Mouse (Mus musculus) intestine, embryonic 16.5 days (tissue): ENCODE results near the gene Trim2. TPM values are rescaled to one million over a fixed set of nuclear protein-coding genes. Genes with fewer than 3 reads are reported as not detected.

ENCODE experiments used
- ATAC-seq: fragments of 200-750 bp; cut with Nextera tagmentation; 2 replicates; pipeline ENCODE4 v1.8.0; 2017; ENCODE audit warnings: moderate TSS enrichment, moderate library complexity
- H3K27ac ChIP-seq: fragments of 300-500 bp; sonication (generic); 2 replicates; pipeline ENCODE4 v1.5.1; 2014; ENCODE audit warnings: mild to moderate bottlenecking, low read length
- H3K27me3 ChIP-seq: fragments of 300-500 bp; sonication (generic); replicated peaks from 2 replicates; pipeline ENCODE4 v1.6.1; 2014; ENCODE audit warnings: low read length, control low read depth, mixed read lengths; ENCODE audit not compliant: control insufficient read depth, insufficient read depth
- H3K36me3 ChIP-seq: fragments of 300-500 bp; sonication (generic); 2 replicates; pipeline ENCODE4 v1.6.1; 2014; ENCODE audit warnings: low read length, control low read depth; ENCODE audit not compliant: control insufficient read depth, insufficient read depth
- H3K4me1 ChIP-seq: fragments of 300-500 bp; sonication (generic); 2 replicates; pipeline ENCODE4 v1.6.1; 2014; ENCODE audit warnings: low read length, control low read depth, mixed read lengths; ENCODE audit not compliant: control insufficient read depth, insufficient read depth
- H3K4me2 ChIP-seq: fragments of 300-500 bp; sonication (generic); 2 replicates; pipeline ENCODE4 v1.6.1; 2014; ENCODE audit warnings: low read depth, low read length, control low read depth
- H3K4me3 ChIP-seq: fragments of 300-500 bp; sonication (generic); 2 replicates; pipeline ENCODE4 v1.5.1; 2014; ENCODE audit warnings: mild to moderate bottlenecking, low read length
- H3K9ac ChIP-seq: fragments of 300-500 bp; sonication (generic); 2 replicates; pipeline ENCODE4 v1.6.1; 2014; ENCODE audit warnings: low read depth, low read length
- H3K9me3 ChIP-seq: fragments of 300-500 bp; sonication (generic); 2 replicates; pipeline ENCODE4 v1.6.1; 2016; ENCODE audit warnings: low read length, control low read depth; ENCODE audit not compliant: control insufficient read depth
- WGBS: fragments of 180-500 bp; shearing (Covaris S2); extraction: QIAGEN DNeasy Blood & Tissue Kit; methylation state at CpG from one replicate; pipeline ENCODE4 v1.1.7; 2014; 5-methylcytosine and 5-hydroxymethylcytosine counted together
- polyA plus RNA-seq: library from polyadenylated mRNA; unstranded; fragments of >200 nt; fragmentation: Nextera tagmentation; extraction: Ambion mirVana; gene quantifications from 2 replicates; pipeline ENCODE4 v1.2.1, GENCODE M21; 2015

Gene Trim2
- polyA plus RNA-seq, 1 experiment from 2014 or later: 57.0 TPM

DNA sequence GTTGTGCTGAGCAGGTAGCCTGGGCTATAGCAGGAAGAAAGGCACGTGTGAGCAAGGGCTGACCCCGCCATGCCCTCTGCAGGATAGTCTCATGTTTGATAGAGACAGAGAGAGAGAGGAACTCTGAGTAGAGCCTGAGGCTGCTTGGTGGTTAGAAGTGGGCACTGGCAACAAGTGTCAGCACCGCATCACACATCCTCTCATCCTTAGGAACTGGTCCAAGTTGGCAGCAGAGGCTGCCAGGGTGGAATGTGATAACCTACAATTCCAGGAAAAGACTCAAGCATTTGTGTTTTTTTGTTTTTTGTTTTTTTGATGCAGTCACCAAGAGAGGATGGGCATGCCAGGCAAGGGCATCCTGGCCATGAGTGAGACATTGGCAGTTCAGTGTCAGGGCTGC, 8.5 kb downstream of the Trim2 start:
- WGBS: 59% methylated on average over 3 of the region's 3 CpGs
- Histone ChIP-seq H3K36me3 (no peaks in the 10 kb centered on the region), H3K27ac (no peak overlapping the region)

DNA sequence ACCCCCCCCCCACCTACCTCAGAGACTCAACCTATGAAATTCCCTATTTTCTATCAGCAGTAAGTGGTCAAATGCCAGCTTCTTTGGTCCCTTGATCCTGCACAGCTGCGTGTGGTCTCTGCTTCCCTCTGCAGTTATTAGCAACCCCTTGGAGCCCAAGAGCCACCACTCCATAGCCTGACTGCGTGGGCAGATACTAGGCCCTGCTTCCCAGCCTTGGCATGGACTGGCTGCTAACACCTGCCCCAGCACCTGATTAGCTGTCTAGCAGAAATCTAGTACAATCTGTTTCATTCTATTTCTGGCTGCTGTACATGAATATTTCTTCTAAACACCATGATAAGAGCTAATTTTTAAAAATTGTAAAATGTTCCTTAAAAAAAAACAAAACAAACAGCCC, 10.0 kb downstream of the Trim2 start:
- Histone ChIP-seq H3K4me1 (0 out of 2 replicates have a peak, but pooled peaks cover 5% of the 10 kb centered on the region), H3K9me3 (peaks cover 3% of the 10 kb centered on the region; the same call in 1 of the 2 replicates), H3K9ac (no peak overlapping the region), H3K27me3 (no peaks in the 10 kb centered on the region), H3K27ac (no peak overlapping the region), H3K36me3 (no peaks in the 10 kb centered on the region), H3K4me3 (no peak overlapping the region), H3K4me2 (no peak overlapping the region)
- ATAC-seq: no peak
- 59% methylated on average over 2 of the region's 2 CpGs for WGBS

More for the DNA sequence above, 8.5 kb downstream of the Trim2 start:
- Histone ChIP-seq H3K27me3 (no peaks in the 10 kb centered on the region), H3K9ac (no peak overlapping the region), H3K9me3 (peaks cover 3% of the 10 kb centered on the region; the same call in 1 of the 2 replicates), H3K4me3 (no peak overlapping the region), H3K4me1 (0 out of 2 replicates have a peak, but pooled peaks cover 5% of the 10 kb centered on the region), H3K4me2 (no peak overlapping the region)
- ATAC-seq: no peak

DNA sequence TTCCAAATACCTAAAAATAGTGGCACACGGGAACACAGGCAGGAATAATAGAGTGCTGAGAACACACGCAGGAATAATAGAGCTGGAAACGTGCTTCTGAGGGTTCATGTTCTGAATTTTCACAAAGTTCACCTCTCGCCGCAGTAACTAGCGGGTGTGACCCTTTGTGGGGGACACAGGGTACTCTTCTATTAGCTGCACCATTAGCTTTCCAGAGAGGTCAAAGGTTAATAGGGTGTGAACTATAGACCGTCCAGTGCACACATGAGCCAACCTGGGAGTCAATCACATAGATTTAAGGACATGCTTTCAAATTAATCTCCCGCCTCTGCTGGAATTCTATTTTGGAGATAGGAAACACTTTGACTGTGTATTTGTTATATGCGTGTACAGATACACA, 11.9 kb downstream of the Trim2 start:
- Histone ChIP-seq H3K4me3 (no peak overlapping the region), H3K27ac (peak overlapping the region; percentile 21; the same call in 1 of the 2 replicates), H3K4me2 (no peak overlapping the region), H3K36me3 (no peaks in the 10 kb centered on the region), H3K9me3 (peaks cover 3% of the 10 kb centered on the region; the same call in 1 of the 2 replicates), H3K9ac (no peak overlapping the region), H3K4me1 (0 out of 2 replicates have a peak, but pooled peaks cover 5% of the 10 kb centered on the region), H3K27me3 (no peaks in the 10 kb centered on the region)
- peak; percentile 36; the same call in 1 of the 2 replicates for ATAC-seq
- 65% methylated on average over 9 of the region's 9 CpGs for WGBS

DNA sequence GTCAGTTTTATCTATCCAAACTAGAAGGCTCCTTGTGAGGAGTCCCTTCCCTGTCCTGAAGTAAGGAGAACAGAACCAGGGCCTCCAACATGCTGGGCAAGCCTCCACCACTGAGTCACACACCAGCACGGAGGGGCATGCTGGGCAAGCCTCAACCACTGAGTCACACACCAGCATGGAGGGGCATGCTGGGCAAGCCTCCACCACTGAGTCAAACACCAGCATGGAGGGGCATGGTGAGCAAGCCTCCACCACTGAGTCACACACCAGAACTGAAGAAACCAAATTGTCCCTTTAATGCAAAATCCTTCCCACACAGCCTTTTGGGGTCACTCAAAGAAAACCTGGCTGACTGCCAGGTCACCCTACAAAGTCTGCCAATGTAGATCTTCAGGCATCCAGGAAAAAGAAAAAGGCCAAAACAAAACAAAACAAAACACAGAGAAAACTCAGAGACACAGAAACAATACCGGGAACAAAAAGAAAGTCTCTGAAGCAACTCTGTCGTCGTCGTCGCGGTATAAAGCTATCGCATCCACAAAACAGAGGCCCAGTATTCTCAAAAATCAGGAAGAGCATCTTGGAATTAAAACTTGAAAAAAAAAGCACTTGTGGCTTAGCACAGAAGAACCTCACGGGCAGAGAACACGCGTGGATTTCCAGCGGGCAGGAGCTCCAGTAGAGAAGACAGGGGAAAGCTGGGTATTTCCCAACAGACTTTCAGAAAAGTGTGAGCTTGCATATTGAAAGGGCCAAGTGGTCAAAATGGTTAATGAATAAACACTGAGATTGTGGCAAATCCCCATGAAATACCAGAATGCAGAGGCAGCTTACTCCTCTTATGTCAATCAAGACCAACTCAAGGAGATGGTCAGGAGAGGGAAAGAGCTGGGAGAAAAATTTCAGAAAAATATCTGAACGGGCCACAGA, 12.7 kb downstream of the Trim2 start:
- Histone ChIP-seq H3K27ac (peak overlapping the region; percentile 21; the same call in 1 of the 2 replicates), H3K4me2 (0 out of 2 replicates have a peak overlapping the region, but pooled peaks have one; percentile 1), H3K36me3 (no peaks in the 10 kb centered on the region), H3K27me3 (no peaks in the 10 kb centered on the region), H3K9ac (no peak overlapping the region), H3K9me3 (no peaks in the 10 kb centered on the region; the same call in 1 of the 2 replicates), H3K4me3 (no peak overlapping the region), H3K4me1 (0 out of 2 replicates have a peak, but pooled peaks cover 5% of the 10 kb centered on the region)
- 80% methylated on average over 13 of the region's 13 CpGs for WGBS
- peak; percentile 41 for ATAC-seq

DNA sequence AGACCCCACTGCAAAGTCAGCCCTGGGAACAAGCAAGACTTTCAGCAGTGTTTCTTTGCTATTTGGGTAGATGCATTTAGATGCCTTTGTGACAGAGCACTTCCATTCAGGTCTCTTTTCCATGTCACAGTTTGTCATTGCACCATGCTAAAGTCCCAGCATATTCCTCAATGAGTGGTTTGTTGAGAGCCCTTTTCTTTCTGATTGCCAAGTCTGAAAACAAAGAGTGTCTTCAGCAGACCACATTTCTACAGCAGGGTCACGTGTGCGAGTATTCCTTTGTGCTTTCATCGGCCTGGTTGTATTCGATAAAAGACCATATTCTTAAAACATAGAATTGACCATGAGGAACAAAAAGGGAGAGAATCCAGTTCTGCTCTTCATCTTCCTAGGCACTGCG, 14.4 kb downstream of the Trim2 start:
- no peak overlapping the region for H3K4me2 ChIP-seq
- ATAC-seq: no peak
- 85% methylated on average over 5 of the region's 5 CpGs for WGBS

DNA sequence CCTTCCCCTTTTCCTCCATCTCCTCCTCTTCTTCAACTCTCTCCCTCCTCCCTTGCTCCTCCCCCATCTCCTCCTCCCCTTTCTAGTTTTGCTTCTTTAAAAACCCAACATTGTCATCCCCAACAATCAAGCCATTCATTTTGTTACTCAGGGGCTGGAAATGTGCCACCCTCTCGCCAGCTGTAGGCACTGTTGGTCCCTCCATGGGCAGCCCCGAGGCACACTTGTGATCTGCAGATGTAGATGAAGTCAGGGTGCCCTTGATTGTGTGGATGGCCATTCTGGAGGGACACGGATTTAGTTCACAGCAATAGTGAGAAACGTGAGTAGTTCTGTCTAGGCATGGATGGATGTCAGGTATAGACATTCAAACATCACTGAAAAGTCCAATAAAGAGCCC, 17.7 kb downstream of the Trim2 start:
- Histone ChIP-seq H3K4me2 (no peak overlapping the region), H3K4me1 (peaks cover 27% of the 10 kb centered on the region), H3K4me3 (no peak overlapping the region), H3K27ac (no peak overlapping the region), H3K9me3 (no peaks in the 10 kb centered on the region; the same call in 1 of the 2 replicates), H3K9ac (no peak overlapping the region), H3K27me3 (no peaks in the 10 kb centered on the region), H3K36me3 (no peaks in the 10 kb centered on the region)
- WGBS: 85% methylated on average over 4 of the region's 4 CpGs
- no peak for ATAC-seq

More for the DNA sequence above, 14.4 kb downstream of the Trim2 start:
- no peaks in the 10 kb centered on the region; the same call in 1 of the 2 replicates for H3K9me3 ChIP-seq
- H3K36me3 ChIP-seq: no peaks in the 10 kb centered on the region
- H3K4me3 ChIP-seq: no peak overlapping the region
- peaks cover 5% of the 10 kb centered on the region; the same call in 1 of the 2 replicates for H3K4me1 ChIP-seq
- H3K27me3 ChIP-seq: no peaks in the 10 kb centered on the region
- H3K9ac ChIP-seq: no peak overlapping the region
- no peak overlapping the region for H3K27ac ChIP-seq

DNA sequence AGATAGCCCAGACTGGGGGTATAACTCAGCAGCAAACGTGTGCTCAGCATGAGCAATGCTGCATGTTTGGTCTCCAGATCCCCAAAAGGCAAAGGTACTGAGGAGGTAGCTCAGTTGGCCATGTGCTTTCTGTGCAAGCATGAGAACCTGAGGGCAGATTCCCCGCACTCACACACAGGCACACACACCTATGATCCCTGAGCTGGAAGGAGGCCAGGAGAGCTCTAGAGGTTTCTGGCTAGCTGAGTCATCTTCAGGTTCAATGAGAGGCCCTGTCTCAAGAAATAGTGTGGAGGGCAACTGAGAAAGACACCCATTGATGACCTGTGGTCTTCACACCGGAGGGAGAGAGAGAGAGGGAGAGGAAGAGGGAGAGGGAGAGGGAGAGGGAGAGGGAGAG, 19.4 kb downstream of the Trim2 start:
- Histone ChIP-seq H3K4me2 (no peak overlapping the region), H3K9ac (no peak overlapping the region), H3K4me3 (no peak overlapping the region), H3K36me3 (no peaks in the 10 kb centered on the region), H3K27me3 (no peaks in the 10 kb centered on the region), H3K27ac (0 out of 2 replicates have a peak overlapping the region, but pooled peaks have one; percentile 35), H3K4me1 (peaks cover 24% of the 10 kb centered on the region), H3K9me3 (no peaks in the 10 kb centered on the region; the same call in 1 of the 2 replicates)
- ATAC-seq: no peak
- WGBS: 79% methylated on average over 2 of the region's 3 CpGs

DNA sequence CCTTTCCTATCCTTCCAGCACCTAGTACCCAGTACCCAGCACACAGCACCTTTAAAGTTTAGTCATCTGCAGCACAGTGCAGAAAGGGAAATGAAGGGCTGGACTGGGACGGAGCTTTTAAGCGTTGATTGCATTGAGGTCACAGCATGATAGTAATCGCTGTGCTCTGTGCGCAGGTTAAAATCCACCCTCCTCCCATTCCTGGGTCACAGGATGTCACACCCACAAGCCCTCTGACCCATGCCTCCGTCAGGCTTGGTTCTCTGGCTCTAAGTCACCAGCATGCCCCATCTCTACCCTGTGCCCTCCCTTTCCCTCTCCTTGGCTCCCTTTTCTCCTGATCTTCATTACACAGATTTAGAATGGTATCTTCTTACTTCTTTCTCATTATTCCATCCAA, 20.4 kb downstream of the Trim2 start:
- Histone ChIP-seq H3K27me3 (no peaks in the 10 kb centered on the region), H3K36me3 (no peaks in the 10 kb centered on the region), H3K4me1 (peaks cover 28% of the 10 kb centered on the region), H3K9ac (no peak overlapping the region), H3K4me3 (no peak overlapping the region), H3K4me2 (peak overlapping the region; percentile 6; the same call in 1 of the 2 replicates), H3K9me3 (no peaks in the 10 kb centered on the region; the same call in 1 of the 2 replicates), H3K27ac (peak overlapping the region; percentile 83)
- 72% methylated on average over 5 of the region's 5 CpGs for WGBS
- ATAC-seq: peak; percentile 12; the same call in 1 of the 2 replicates

DNA sequence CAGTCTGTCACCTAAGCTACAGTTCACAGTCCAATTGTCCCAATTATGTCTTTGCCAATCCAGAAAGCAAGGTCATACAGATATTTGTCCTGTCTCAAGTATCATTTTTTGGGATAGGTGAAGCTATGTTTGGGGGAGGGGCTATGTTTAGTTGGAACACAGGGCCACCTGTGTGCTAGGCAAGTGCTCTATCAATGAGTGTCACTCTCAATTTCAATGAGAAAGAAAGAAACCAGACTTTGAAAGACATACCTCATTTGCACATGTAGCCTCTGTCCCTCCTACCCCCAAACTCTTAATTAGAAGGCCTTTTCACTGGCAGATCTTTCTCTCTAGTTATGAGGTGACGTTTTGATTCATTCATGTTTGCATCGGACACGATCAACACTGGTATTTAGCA, 21.9 kb downstream of the Trim2 start:
- no peak for ATAC-seq
- 72% methylated on average over 3 of the region's 3 CpGs for WGBS
- H3K4me1 ChIP-seq: peaks cover 28% of the 10 kb centered on the region
- H3K4me3 ChIP-seq: no peak overlapping the region
- peak overlapping the region; percentile 33; the same call in 1 of the 2 replicates for H3K27ac ChIP-seq
- H3K9me3 ChIP-seq: no peaks in the 10 kb centered on the region; the same call in 1 of the 2 replicates
- H3K9ac ChIP-seq: no peak overlapping the region
- H3K36me3 ChIP-seq: no peaks in the 10 kb centered on the region
- H3K4me2 ChIP-seq: no peak overlapping the region
- H3K27me3 ChIP-seq: no peaks in the 10 kb centered on the region
